Mouse (Mus musculus) limb, embryonic 14.5 days (tissue): Measurements from ENCODE around the gene Igfn1. TPM values are rescaled to one million over a fixed set of nuclear protein-coding genes. Genes with fewer than 3 reads are reported as not detected.
A peak's percentile ranks its signal among the peaks of the same experiment; 100 is the strongest.

Experiments
- ATAC-seq: fragments of 200-750 bp; cut with Nextera tagmentation; 2 replicates; pipeline ENCODE4 v1.8.0; 2017; ENCODE audit warnings: low read depth, moderate number of reproducible peaks, moderate TSS enrichment; ENCODE audit not compliant: low FRiP score
- DNase-seq: peaks from one replicate; pipeline ENCODE4 v3.0.0-alpha.2; 2015; ENCODE audit warnings: low spot score
- H3K27ac ChIP-seq: fragments of 300-500 bp; sonication (generic); replicated peaks from 2 replicates; pipeline ENCODE4 v1.5.1; 2014; ENCODE audit warnings: low read depth, mild to moderate bottlenecking, low read length, moderate library complexity, mixed read lengths
- H3K27me3 ChIP-seq: fragments of 300-500 bp; sonication (generic); 2 replicates; pipeline ENCODE4 v1.6.1; 2014; ENCODE audit warnings: low read length, mixed read lengths; ENCODE audit not compliant: control insufficient read depth, insufficient read depth
- H3K36me3 ChIP-seq: fragments of 300-500 bp; sonication (generic); 2 replicates; pipeline ENCODE4 v1.6.1; 2014; ENCODE audit warnings: mild to moderate bottlenecking, low read length, moderate library complexity, mixed read lengths; ENCODE audit not compliant: control insufficient read depth, insufficient read depth
- H3K4me1 ChIP-seq: fragments of 300-500 bp; sonication (generic); 2 replicates; pipeline ENCODE4 v1.6.1; 2014; ENCODE audit warnings: antibody characterized with exemption, low read length, mixed read lengths; ENCODE audit not compliant: control insufficient read depth, insufficient read depth
- H3K4me2 ChIP-seq: fragments of 300-500 bp; sonication (generic); replicated peaks from 2 replicates; pipeline ENCODE4 v1.6.1; 2014; ENCODE audit warnings: low read depth, mild to moderate bottlenecking, low read length, moderate library complexity; ENCODE audit not compliant: severe bottlenecking
- H3K4me3 ChIP-seq: fragments of 300-500 bp; sonication (generic); replicated peaks from 2 replicates; pipeline ENCODE4 v1.5.1; 2014; ENCODE audit warnings: low read length
- H3K9ac ChIP-seq: fragments of 300-500 bp; sonication (generic); 2 replicates; pipeline ENCODE4 v1.6.1; 2014; ENCODE audit warnings: mild to moderate bottlenecking, low read depth, low read length, moderate library complexity; ENCODE audit not compliant: severe bottlenecking
- H3K9me3 ChIP-seq: fragments of 300-500 bp; sonication (generic); 2 replicates; pipeline ENCODE4 v1.6.1; 2016; ENCODE audit warnings: low read length; ENCODE audit not compliant: control insufficient read depth
- POLR2A ChIP-seq: fragments of 200-500 bp; IDR thresholded peaks from 2 replicates; pipeline ENCODE4 v1.8.0; 2012; ENCODE audit warnings: inconsistent platforms, mild to moderate bottlenecking, moderate library complexity, borderline replicate concordance; ENCODE audit not compliant: insufficient read depth, insufficient read length; ENCODE audit errors: extremely low read depth
- WGBS: fragments of 180-500 bp; shearing (Covaris S2); extraction: QIAGEN DNeasy Blood & Tissue Kit; methylation state at CpG from one replicate; pipeline ENCODE4 v1.1.7; 2014; 5-methylcytosine and 5-hydroxymethylcytosine counted together
- polyA plus RNA-seq, 2 experiments: library from polyadenylated mRNA; depleted of rRNA in 1 of 2; stranded (reverse) in 1 of 2; unstranded in 1 of 2; fragments of >200 nt; fragmentation: Nextera tagmentation in 1 of 2; extraction: Ambion mirVana in 1 of 2; gene quantifications; 2 replicates each; pipeline versions ENCODE4 v1.2.1 to v1.2.3; 2012 to 2014

Igfn1 gene
- polyA plus RNA-seq, 2 experiments: 0.28 to 0.69 TPM

GRCm38 (mm10) chr1:135936091-135936490 is 70.1 kb downstream of the Igfn1 start:
- no peak overlapping the region for H3K27ac ChIP-seq
- no peaks in the 10 kb centered on the region for H3K9me3 ChIP-seq
- TF ChIP-seq POLR2A: no peak
- WGBS: 15% methylated on average over 1 of the region's 1 CpGs
- no peak for DNase-seq
- no peak overlapping the region for H3K9ac ChIP-seq
- no peaks in the 10 kb centered on the region for H3K4me1 ChIP-seq
- H3K4me3 ChIP-seq: no peak overlapping the region
- no peak for ATAC-seq
- no peaks in the 10 kb centered on the region for H3K27me3 ChIP-seq
- no peaks in the 10 kb centered on the region for H3K36me3 ChIP-seq
- no peak overlapping the region for H3K4me2 ChIP-seq

DNA sequence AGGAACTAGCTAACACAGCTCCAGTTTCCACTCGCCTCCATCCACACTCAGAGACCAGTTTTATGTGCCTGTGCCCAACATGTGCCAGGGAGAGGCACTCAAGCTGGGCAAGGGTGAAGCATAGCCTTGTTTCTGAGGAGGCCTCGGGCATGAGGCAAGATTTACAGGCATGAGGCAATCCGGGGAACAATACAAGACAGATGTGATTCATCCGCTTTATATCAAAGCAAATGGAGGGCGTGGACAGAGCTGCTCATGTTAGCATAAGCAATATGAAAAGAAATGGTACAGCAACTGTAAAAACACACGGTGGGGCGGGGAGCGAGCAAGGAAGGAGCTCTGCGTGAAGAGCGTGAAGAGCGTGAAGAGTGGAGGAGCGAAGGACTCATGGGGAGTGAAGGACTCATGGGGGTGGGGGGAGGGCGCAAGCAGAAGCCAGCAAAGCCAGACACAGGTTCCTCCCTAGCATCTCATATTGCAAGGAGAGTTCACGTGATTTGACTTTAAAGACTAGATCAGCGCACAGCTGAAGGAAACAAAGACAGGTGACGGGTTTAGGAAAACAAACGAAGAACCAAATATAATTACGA is 72.3 kb downstream of the Igfn1 start:
- DNase-seq (no peak), ATAC-seq (no peak)
- H3K27ac ChIP-seq: no peak overlapping the region
- H3K4me3 ChIP-seq: no peak overlapping the region
- H3K9ac ChIP-seq: no peak overlapping the region
- no peaks in the 10 kb centered on the region for H3K4me1 ChIP-seq
- H3K27me3 ChIP-seq: no peaks in the 10 kb centered on the region
- H3K9me3 ChIP-seq: no peaks in the 10 kb centered on the region
- no peaks in the 10 kb centered on the region for H3K36me3 ChIP-seq
- no peak for TF ChIP-seq POLR2A
- WGBS: 68% methylated on average over 18 of the region's 18 CpGs
- no peak overlapping the region for H3K4me2 ChIP-seq

DNA sequence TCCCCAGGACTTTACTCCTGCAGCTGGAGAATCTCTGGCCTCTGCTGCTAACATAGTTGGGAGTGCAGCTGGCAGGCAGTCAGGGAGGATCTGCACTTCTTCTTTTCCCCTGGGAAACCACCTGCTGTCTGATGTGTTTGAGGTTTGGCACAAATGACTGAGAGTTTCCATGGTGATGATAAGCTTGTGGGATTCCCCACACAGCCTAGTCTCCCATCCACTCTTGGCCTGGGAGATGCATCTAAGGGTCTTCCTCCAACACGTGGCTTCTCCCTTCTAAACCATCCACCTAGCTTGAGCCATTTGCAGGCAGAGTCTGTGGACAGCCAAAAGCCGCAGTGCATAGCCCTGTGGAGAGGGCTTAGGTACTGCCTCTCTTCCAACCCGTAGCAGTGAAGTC is 76.3 kb downstream of the Igfn1 start:
- no peak overlapping the region for H3K9ac ChIP-seq
- H3K4me2 ChIP-seq: no peak overlapping the region
- H3K4me1 ChIP-seq: no peaks in the 10 kb centered on the region
- no peak for ATAC-seq
- 53% methylated on average over 3 of the region's 3 CpGs for WGBS
- no peaks in the 10 kb centered on the region for H3K9me3 ChIP-seq
- DNase-seq: peak; percentile 39
- H3K27me3 ChIP-seq: no peaks in the 10 kb centered on the region
- H3K27ac ChIP-seq: no peak overlapping the region
- H3K36me3 ChIP-seq: no peaks in the 10 kb centered on the region
- no peak for TF ChIP-seq POLR2A
- H3K4me3 ChIP-seq: no peak overlapping the region

GRCm38 (mm10) chr1:135925848-135926247 is 80.3 kb downstream of the Igfn1 start:
- no peaks in the 10 kb centered on the region for H3K9me3 ChIP-seq
- H3K4me2 ChIP-seq: no peak overlapping the region
- ATAC-seq: no peak
- no peak for DNase-seq
- H3K9ac ChIP-seq: no peak overlapping the region
- WGBS: 66% methylated on average over 5 of the region's 5 CpGs
- H3K27ac ChIP-seq: no peak overlapping the region
- no peaks in the 10 kb centered on the region for H3K36me3 ChIP-seq
- H3K4me1 ChIP-seq: no peaks in the 10 kb centered on the region
- H3K27me3 ChIP-seq: peaks cover 4% of the 10 kb centered on the region; the same call in 1 of the 2 replicates
- TF ChIP-seq POLR2A: no peak
- H3K4me3 ChIP-seq: no peak overlapping the region

GRCm38 (mm10) chr1:135924377-135924994 is 81.7 kb downstream of the Igfn1 start:
- H3K9me3 ChIP-seq: no peaks in the 10 kb centered on the region
- TF ChIP-seq POLR2A: no peak
- DNase-seq: no peak
- 54% methylated on average over 5 of the region's 5 CpGs for WGBS
- H3K27ac ChIP-seq: no peak overlapping the region
- no peak overlapping the region for H3K9ac ChIP-seq
- H3K4me2 ChIP-seq: no peak overlapping the region
- peaks cover 18% of the 10 kb centered on the region for H3K27me3 ChIP-seq
- H3K36me3 ChIP-seq: no peaks in the 10 kb centered on the region
- H3K4me1 ChIP-seq: no peaks in the 10 kb centered on the region
- no peak for ATAC-seq
- no peak overlapping the region for H3K4me3 ChIP-seq
